Mouse (Mus musculus) liver, postnatal 0 days (tissue): ENCODE data around the gene Kcnj1.

Experiments used
- CTCF ChIP-seq: sonication (generic); IDR thresholded peaks from 2 replicates; pipeline ENCODE4 v1.5.1; 2016; ENCODE audit warnings: antibody characterized with exemption, low read depth
- EP300 ChIP-seq: IDR thresholded peaks from 2 replicates; pipeline ENCODE4 v1.6.1; 2016; ENCODE audit warnings: antibody characterized with exemption, low read depth, mild to moderate bottlenecking

- TF ChIP-seq CTCF (0 out of 2 replicates have a peak, but pooled peaks have one; percentile 11), EP300 (no peak)
These were observed 48.4 kb downstream of the Kcnj1 start for GRCm38 (mm10) chr9:32420711-32421110.
